8 mouse cellular contexts compared by ENCODE assay signal in the genomic region with DNA sequence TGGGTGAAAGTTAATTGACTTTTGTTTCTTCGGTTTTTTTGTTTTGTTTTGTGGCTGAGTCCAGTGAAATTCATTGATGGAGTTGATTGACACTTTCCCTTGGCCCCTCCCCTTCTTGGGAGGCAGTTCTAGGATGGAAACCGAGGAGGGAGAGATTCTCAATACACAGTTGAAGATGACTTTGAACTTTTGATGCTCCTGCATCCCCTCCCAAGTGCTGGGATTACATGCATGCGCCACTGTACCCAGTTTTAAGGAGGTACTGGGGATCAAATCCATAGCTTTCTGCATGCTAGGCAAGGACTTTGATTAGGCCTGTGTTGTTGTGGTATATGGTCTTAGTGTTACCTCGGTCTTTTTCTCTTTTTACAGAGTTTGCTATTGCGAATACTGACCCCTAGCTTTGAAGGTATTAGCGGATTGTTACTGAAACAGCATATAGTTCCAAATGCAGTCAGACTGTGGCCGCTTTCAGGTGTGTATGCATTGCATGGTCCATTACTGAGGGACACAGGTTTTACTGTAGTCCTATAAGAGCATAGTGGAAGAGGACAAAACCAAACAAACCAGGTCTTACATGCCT. TPM values are rescaled to one million over a fixed set of nuclear protein-coding genes. Genes with fewer than 3 reads are reported as not detected.
DNase-seq lines count a peak whose midpoint lies in the region; ATAC-seq and TF ChIP-seq lines count a peak whose summit lies in the region.

No protein-coding gene starts in this region.

- peak overlapping the region; percentile 88 for H3K4me3 ChIP-seq in spleen, adult 2 months (ENCODE audit: extremely low read depth, insufficient read depth, insufficient read length)
- peak overlapping the region; percentile 96 for H3K4me3 ChIP-seq in intestine, embryonic 15.5 days (replicated peaks)
- H3K4me3 ChIP-seq in neural tube, embryonic 12.5 days: peak overlapping the region; percentile 76

- H3K4me2 ChIP-seq in intestine, embryonic 15.5 days (replicated peaks): peak overlapping the region; percentile 66
- peak overlapping the region; percentile 78 for H3K4me2 ChIP-seq in neural tube, embryonic 12.5 days (replicated peaks)

- no peaks in the 10 kb centered on the region for H3K9me3 ChIP-seq in intestine, embryonic 15.5 days
- H3K9me3 ChIP-seq in neural tube, embryonic 12.5 days: no peaks in the 10 kb centered on the region

- no peak for TF ChIP-seq POLR2A in spleen, adult 2 months (IDR thresholded peaks at IDR 0.05; ENCODE audit: low read depth, low read length)

- 0 out of 2 replicates have a peak, but pooled peaks cover 2% of the 10 kb centered on the region for H3K36me3 ChIP-seq in spleen, adult 2 months (ENCODE audit: control insufficient read depth, insufficient read depth, low read length)
- no peaks in the 10 kb centered on the region; the same call in 1 of the 2 replicates for H3K36me3 ChIP-seq in intestine, embryonic 15.5 days
- H3K36me3 ChIP-seq in neural tube, embryonic 12.5 days: peaks cover 3% of the 10 kb centered on the region

- peak overlapping the region; percentile 94 for H3K9ac ChIP-seq in intestine, embryonic 15.5 days
- H3K9ac ChIP-seq in neural tube, embryonic 12.5 days: peak overlapping the region; percentile 79

- peak overlapping the region; percentile 90 for H3K27ac ChIP-seq in spleen, adult 2 months (ENCODE audit: insufficient read depth, low read length)
- peak overlapping the region; percentile 92 for H3K27ac ChIP-seq in intestine, embryonic 15.5 days
- H3K27ac ChIP-seq in neural tube, embryonic 12.5 days: no peak overlapping the region

- DNase-seq in CD4-positive, CD25-positive, alpha-beta regulatory T cell, adult 2 months (ENCODE audit: low read depth, low spot score): peak; percentile 25
- DNase-seq in spleen, adult 2 months (ENCODE audit: low read depth in 1 of 2, low spot score in 2 of 2): no peak
- DNase-seq in spleen, adult 12 weeks (ENCODE audit: low spot score): no peak
- no peak for DNase-seq in urinary bladder, postnatal 4 days (ENCODE audit: low spot score in 2 of 2)
- DNase-seq in adrenal gland, postnatal 4 days (ENCODE audit: low spot score in 2 of 2): no peak

- no peaks in the 10 kb centered on the region for H3K27me3 ChIP-seq in spleen, adult 2 months (ENCODE audit: control insufficient read depth, insufficient read depth, low read length)
- no peaks in the 10 kb centered on the region for H3K27me3 ChIP-seq in intestine, embryonic 15.5 days (replicated peaks)
- no peaks in the 10 kb centered on the region for H3K27me3 ChIP-seq in neural tube, embryonic 12.5 days (replicated peaks)

- ATAC-seq in CD4-positive, CD25-positive, alpha-beta regulatory T cell, adult 4 months: no peak
- no peak for ATAC-seq in intestine, embryonic 15.5 days
- no peak for ATAC-seq in neural tube, embryonic 12.5 days (ENCODE audit: low FRiP score, low read depth)

- WGBS in spleen, adult 2 months: 23% methylated on average over 7 of the region's 7 CpGs
- 32% methylated on average over 7 of the region's 7 CpGs for WGBS in intestine, embryonic 15.5 days
- WGBS in neural tube, embryonic 12.5 days: 44% methylated on average over 7 of the region's 7 CpGs

- peaks cover 11% of the 10 kb centered on the region; the same call in 1 of the 2 replicates for H3K4me1 ChIP-seq in spleen, adult 2 months (ENCODE audit: control insufficient read depth, insufficient read depth, insufficient read length)
- H3K4me1 ChIP-seq in intestine, embryonic 15.5 days (replicated peaks): peaks cover 17% of the 10 kb centered on the region
- peaks cover 27% of the 10 kb centered on the region for H3K4me1 ChIP-seq in neural tube, embryonic 12.5 days

- TF ChIP-seq CTCF in spleen, adult 2 months (IDR thresholded peaks at IDR 0.05; ENCODE audit: extremely low read depth, insufficient read depth, insufficient read length, insufficient replicate concordance): no peak

RNA-seq across cellular contexts. Expression of a gene that starts 3.5 kb away (rescaled TPM):
- polyA plus RNA-seq in CD4-positive, CD25-positive, alpha-beta regulatory T cell, adult 4 months (2017; shearing (Covaris generic)): 10 to 100 TPM; 24.4 to 29.0 TPM
- polyA plus RNA-seq in spleen, adult 2 months (2012; rRNA removed): 62.6 and 74.1 TPM in 2 replicates
- polyA plus RNA-seq in intestine, embryonic 15.5 days (2015; fragmentation: Nextera tagmentation; extraction: Ambion mirVana): 51.7 and 52.5 TPM in 2 replicates
- 60.0 and 61.0 TPM in 2 replicates for polyA plus RNA-seq in neural tube, embryonic 12.5 days (2016; fragmentation: Nextera tagmentation; extraction: Ambion mirVana)
- 10 to 100 TPM; 67.6 to 72.6 TPM for total RNA-seq in adrenal gland, postnatal 4 days (2021)

RNA-seq across cellular contexts. Expression of a gene that starts 24.1 kb away (rescaled TPM):
- polyA plus RNA-seq in CD4-positive, CD25-positive, alpha-beta regulatory T cell, adult 4 months (2017; shearing (Covaris generic)): 10 to 100 TPM; 79.7 to 84.1 TPM
- polyA plus RNA-seq in spleen, adult 2 months (2012; rRNA removed): 76.3 and 77.7 TPM in 2 replicates
- 50.9 and 53.9 TPM in 2 replicates for polyA plus RNA-seq in intestine, embryonic 15.5 days (2015; fragmentation: Nextera tagmentation; extraction: Ambion mirVana)
- polyA plus RNA-seq in neural tube, embryonic 12.5 days (2016; fragmentation: Nextera tagmentation; extraction: Ambion mirVana): 96.8 and 98.8 TPM in 2 replicates
- 100 to 1,000 TPM; 132 TPM for total RNA-seq in adrenal gland, postnatal 4 days (2021)

RNA-seq across cellular contexts. Expression of a gene that starts 36.0 kb away (rescaled TPM):
- polyA plus RNA-seq in CD4-positive, CD25-positive, alpha-beta regulatory T cell, adult 4 months (2017; shearing (Covaris generic)): 1,000 to 10,000 TPM; 2,671 to 2,712 TPM
- 2,207 and 4,905 TPM in 2 replicates for polyA plus RNA-seq in spleen, adult 2 months (2012; rRNA removed)
- polyA plus RNA-seq in intestine, embryonic 15.5 days (2015; fragmentation: Nextera tagmentation; extraction: Ambion mirVana): 1,399 and 1,578 TPM in 2 replicates
- 922 and 973 TPM in 2 replicates for polyA plus RNA-seq in neural tube, embryonic 12.5 days (2016; fragmentation: Nextera tagmentation; extraction: Ambion mirVana)
- 100 to 1,000 TPM; 895 to 902 TPM for total RNA-seq in adrenal gland, postnatal 4 days (2021)

RNA-seq across cellular contexts. Expression of a gene that starts 51.0 kb away (rescaled TPM):
- 1 to 10 TPM; 1.0 to 2.7 TPM for polyA plus RNA-seq in CD4-positive, CD25-positive, alpha-beta regulatory T cell, adult 4 months (2017; shearing (Covaris generic))
- polyA plus RNA-seq in spleen, adult 2 months (2012; rRNA removed): 2.5 and 2.9 TPM in 2 replicates
- 0.98 and 1.3 TPM in 2 replicates for polyA plus RNA-seq in intestine, embryonic 15.5 days (2015; fragmentation: Nextera tagmentation; extraction: Ambion mirVana)
- polyA plus RNA-seq in neural tube, embryonic 12.5 days (2016; fragmentation: Nextera tagmentation; extraction: Ambion mirVana): 0.17 and 0.18 TPM in 2 replicates
- 1 to 10 TPM; 6.3 to 7.3 TPM for total RNA-seq in adrenal gland, postnatal 4 days (2021)
